Mouse (Mus musculus) urinary bladder, adult 18-20 months (tissue): ENCODE measurements around the gene Dynll1.

ENCODE experiments used
- DNase-seq, 2 experiments: peaks; one replicate each; pipeline ENCODE4 v3.0.0; 2022; ENCODE audit warnings: low spot score in 2 of 2, mixed read lengths in 2 of 2

Gene Dynll1

DNA sequence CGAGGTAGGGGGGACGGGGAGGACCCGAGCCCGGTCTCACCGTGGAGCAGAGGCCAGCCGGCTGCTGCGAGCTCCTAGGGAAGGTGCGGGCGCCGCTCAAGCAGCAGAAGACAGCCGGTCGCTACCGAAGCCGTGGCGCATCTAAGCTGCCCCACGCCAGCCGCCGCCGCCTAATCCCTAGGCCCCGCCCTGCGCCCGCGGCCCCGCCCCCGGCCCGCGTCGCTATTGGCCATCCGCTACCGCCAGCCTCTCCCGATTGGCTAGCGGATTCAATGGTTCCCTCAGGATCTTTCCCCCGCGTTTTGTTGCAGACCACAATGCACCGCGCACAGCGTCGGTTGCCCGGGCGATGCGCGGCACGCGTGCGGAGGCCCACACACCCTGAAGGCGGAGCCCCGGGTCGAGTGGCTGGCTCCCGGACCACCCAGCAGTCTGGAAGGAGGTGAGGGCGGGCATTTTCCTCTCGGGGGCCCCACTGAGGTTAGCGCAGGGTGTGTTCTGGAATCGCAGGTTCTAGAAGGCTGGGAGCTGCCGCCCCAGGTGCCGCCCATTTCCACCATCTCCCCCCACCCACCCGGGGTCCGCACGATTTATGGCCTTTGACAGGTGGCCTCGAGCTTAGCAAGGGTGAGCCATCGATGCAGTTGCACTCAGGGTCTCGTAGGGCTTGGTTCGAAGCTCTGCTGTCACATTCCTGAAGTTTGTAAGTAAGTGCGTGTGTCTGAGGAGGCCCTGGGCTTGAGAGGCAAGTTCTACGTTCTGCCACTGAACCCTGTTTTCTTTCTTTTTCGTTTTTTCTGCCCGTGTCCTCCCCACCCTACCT, at the start of gene Dynll1:
TSS of gene Dynll1 (minus strand) at position 208 of the 823 bp plus-strand sequence.
- peak; percentile 99 to 100 for DNase-seq

DNA sequence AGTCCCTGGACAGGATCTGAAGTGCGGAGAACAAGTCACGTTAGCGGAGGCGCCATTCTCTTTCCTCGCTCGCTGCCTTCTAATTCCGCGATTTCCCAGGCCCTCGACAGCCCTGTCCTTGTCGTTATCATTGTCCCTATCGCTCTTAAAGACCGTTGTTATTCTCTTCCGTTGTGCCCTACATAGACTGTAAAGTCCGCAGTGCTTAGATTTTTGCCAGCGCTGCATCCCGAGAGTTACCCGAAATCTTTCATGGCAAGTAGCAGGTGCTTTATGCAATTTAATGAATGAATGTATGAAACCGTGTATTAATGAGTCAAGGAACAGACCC, 48.4 kb upstream of the Dynll1 start:
- no peak for DNase-seq

DNA sequence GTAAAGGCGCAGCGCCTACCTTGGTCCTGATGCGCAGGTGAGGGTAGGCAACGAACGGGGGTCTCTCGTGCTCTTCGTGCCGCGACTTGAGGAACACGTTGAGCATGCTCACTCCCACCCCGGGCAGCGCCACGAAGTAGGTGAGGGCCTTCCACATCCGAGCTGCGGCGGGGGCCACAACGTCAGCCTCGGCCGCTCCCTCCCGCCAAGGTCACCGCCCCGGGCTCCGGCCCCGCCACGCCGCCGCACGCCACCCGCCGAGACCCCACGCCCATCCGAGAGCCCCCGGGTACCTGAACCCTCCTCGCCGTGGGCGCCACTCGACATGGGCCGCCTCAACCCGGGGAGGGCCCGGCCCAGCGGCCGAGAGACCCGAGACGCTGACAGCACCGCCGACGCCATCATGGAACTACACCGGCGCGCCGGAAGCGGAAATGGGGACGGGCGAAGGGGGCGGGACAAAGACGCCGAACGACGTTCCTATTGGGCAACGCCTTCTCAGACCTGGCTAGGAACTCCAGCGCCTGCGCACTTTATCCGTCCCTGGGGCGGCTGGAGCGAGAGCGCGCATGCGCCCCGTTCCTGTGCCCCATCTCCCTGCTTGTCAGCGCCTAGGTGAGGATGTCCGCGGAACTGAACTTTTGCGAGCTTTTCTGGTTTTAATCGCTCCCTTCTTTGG, 47.9 kb upstream of the Dynll1 start, which contains the start of gene Cox6a1:
TSS of gene Cox6a1 (minus strand) at position 436 of the 679 bp plus-strand sequence.
- DNase-seq: peak; percentile 96

DNA sequence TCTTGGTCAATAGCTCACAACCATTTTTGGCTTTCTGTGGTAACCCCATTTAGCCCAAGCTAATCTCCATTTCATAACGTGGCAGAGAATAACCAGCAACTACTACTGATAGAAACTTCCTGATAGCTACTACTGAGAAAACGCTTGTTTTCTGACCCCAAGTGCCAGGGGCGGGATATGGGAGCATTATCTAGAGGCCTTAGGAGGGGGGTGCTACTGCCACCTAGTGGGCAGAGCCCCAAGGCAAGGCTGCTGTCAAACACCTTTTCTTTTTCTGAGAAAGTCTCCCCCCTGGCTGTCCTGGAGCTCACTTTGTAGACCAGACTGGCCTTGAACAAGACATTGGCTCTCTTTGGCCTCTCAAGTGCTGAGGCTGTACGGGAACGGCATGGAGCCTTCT, 46.8 kb upstream of the Dynll1 start:
- DNase-seq: peak; percentile 65 to 73

DNA sequence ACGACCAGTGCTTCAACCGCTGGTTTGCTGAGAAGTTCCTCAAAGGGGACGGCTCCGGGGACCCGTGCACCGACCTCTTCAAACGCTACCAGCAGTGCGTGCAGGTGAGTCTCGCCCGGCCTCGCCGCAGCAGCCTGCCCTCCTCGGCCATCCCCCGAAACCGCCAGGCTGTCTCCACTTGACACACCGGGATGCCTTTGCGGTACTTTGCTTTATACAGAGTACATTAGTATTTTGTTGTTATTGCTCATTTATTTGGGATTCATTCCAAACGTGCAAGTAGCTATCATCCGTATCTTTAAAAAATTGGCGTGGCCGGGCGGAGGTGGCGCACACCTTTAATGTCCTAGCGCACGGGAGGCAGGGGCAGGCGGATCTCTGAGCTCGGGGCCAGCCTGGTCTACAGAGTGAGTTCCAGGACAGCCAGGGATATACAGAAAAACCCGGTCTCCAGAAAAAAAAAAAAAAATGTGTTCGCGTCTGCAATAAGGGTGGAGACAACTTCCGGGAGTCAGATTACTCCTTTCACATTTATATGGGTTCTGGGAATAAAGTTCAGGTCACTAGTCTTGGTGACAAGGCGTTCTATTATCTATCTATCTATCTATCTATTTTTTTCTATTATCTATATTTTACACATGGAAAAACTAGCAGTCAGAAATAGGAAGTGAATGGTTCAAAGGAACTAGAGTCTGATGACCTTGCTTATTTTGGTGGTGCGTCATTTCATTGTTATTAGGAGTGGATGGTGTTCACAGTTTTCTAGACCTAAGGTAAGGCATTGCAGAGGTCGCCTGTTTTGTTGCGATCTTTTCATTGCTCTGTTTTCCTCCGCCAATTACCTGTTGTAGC, 40.7 kb upstream of the Dynll1 start:
- no peak for DNase-seq

DNA sequence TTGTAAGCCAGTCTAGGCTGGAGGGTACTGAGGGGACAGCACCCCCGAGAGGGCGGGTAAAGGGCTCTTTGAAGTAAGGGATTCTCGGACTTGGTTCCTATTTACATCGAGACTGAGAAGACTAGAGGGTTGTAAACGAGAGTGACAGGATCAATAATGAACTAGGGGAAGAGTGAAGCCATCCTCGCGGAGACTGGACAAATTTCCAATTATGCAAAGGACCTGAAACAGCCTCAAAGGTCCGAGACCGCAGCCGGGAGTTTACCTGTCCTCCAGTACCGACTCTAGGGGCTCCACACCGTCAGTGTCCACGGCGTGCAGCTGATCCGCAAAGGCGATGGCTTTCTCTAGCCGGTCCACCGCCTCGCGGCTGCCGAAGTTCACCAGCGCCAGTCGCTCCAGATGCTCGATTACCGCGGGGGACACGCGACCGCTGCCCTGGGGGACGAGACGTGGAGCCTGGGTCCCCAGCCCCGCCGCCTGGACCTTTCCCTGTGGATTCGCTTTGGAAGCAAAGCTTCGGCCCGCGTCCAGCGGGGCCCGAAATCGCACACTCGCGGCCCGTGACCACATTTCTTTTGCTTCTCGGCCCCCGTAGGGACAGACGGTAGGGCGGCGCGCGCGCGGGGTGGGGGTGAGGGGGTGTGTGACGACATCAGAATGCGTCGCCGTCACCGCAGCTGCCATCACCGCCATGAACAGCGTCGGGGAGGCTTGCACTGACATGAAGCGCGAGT, 39.9 kb upstream of the Dynll1 start, which contains the start of the genes Gatc and Triap1:
TSS of gene Gatc (minus strand) at position 602 of the 737 bp plus-strand sequence.
TSS of gene Triap1 (plus strand) at position 649 of the 737 bp plus-strand sequence.
- DNase-seq: peak; percentile 77 to 86

DNA sequence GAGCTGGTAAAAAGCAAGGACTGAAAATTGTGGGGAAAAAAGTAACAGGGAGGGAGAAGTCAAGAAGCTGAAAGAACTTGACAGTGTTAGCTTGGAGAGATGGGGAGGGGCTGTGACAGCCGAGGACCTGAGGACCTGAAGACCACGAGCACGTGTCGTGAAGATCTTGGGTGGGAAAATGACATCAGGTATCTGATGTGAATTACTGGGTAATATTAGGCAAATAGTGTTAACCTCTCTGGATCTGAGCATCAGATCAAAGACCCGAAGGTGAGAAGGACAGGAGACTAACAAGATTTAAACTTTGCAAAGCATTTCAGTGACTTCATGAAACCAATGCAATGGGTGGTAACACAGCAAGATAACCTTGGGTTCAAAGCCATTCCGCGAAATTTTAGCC, 39.2 kb upstream of the Dynll1 start:
- no peak for DNase-seq

DNA sequence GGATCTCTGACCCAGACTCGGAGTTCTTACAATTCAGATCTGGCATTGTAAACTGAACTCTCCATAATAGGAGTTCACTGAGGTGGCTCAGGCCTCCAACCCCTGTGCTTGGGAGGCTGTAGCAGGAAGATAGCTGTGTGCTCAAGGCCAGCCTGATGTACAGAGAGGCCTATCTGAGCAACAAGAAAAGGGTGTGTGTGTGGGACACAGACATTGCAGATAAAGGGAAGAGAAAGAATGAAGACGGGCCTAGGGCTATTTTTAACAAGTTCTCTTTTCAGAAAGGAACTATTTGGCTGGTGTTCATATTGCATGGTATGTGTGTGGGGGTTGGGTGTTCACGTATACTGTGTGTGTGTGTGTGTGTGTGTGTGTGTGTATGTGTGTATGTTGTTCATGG, 32.8 kb upstream of the Dynll1 start:
- DNase-seq: no peak

DNA sequence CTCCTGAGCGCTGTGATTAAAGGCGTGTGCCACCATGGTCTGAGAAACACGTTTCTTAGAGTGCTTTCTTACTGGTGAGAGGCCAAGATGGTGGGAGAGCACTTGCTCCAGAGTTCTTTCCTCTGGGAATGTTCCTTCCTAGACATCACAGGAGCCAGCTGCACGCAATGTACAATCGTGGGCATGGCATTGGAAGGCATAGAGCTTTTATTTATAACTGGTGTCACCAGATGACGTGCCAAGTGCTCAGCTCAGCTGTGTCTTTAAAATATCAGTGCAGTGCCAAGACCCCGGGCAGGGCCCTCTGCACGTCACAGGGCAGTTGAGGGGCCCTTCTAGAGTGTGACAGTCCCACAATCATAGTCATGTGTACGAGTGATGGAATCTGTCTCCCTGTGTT, 30.2 kb upstream of the Dynll1 start:
- DNase-seq: no peak

DNA sequence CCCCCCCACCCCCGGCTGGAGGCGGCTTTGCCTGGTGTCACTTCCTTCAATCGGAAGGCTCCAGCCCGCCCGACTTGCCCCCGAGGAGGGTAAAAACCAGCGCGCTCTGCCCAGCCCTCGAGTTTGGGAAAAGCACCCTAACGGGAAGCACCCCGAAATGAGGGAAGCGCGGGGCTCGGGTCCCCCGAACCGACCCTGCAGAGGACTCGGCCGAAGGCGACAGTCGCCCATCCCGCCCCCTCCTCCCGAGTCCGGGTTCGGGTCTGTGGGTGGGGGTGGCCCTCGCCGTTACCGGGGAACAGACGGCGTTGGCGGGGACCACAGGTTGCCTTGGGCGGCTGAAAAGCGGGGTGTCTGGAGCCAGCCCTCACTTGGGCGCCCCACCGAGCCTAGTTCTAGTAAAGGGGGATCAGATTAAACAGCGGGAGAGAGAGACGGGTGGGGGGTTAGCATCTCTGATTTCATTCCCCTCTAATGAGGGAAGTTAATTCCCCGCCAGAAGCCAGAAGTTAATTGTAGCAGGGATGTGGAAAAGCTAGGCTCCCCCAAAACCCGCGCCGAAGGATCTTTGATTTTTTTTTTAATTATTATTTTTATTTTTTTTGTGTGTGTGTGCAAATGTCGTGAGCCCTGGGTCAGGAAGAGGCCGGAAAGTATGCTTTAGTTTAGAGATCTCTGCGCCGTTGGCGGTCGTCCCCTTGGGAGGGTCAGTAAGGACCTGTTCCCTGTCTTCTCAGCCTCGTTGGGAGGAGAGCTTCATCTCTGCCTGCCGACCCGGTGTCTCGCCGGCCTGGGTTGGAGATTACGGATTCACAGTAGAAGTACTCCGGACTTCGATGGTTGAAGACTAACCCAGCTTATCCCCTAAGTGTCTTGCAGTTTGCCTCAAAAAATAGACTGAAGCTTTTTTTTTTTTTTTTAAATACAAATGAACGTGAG, 27.1 kb upstream of the Dynll1 start:
- DNase-seq: peak in 1 of 2 experiments; percentile 25

DNA sequence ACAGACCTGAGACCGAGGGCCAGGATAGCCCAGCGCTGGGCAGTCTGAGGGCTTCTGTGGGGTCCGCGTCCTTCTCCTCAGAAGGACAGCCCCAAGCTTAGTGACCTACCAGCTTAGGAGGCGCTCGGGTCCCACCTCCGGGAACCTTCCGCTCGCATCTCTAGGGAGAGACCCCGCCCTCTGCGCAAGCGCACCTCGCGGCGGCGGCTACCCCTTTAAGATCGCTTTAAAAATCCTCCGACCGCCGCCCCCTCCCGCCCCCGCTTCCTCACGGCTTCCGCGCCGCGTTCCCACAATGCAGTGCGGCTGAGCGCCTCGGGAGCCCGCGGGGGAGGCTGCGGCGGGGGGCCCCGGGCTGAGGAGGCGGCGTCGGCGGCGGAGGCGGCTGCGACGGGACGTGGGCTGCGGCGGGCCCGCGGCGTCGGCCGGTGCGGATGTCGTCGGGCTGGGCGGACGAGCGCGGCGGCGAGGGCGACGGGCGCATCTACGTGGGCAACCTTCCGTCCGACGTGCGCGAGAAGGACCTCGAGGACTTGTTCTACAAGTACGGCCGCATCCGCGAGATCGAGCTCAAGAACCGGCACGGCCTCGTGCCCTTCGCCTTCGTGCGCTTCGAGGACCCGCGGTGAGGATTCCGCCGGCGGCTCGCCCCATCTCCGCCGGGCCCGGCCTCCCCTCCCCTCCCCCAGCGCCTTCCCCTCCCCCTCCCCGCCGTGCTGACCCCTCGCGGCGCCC, 26.2 kb upstream of the Dynll1 start, which contains the start of gene Srsf9:
TSS of gene Srsf9 (plus strand) at position 303 of the 735 bp plus-strand sequence.
- DNase-seq: peak; percentile 92 to 94

DNA sequence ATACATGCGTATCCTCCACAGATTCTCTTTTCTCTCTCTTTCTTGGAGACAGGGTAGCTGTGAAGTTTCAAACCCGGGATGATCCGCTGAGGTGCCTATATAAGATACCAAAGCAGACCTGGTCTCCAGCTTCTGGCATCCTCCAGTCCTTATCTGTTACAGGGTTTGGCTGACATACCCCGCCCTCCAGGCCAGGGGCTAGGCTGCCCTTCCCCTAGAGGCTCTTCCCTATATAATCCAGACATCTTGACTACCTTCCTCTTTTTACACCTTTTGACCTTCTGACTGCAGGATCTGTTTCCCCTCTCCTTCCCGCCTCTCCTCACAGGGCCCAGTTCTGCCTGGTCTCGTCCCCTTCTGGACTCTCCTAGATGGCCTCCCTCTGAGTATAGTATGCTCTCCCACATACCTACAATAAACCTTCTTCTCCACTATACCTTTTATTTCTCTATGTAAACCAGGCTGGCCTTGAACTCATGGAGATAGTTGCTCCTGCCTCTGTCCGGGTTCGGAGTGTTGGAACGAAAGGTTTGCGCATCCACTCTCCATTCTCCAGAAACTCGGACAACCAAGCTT, 25.5 kb upstream of the Dynll1 start:
- no peak for DNase-seq

DNA sequence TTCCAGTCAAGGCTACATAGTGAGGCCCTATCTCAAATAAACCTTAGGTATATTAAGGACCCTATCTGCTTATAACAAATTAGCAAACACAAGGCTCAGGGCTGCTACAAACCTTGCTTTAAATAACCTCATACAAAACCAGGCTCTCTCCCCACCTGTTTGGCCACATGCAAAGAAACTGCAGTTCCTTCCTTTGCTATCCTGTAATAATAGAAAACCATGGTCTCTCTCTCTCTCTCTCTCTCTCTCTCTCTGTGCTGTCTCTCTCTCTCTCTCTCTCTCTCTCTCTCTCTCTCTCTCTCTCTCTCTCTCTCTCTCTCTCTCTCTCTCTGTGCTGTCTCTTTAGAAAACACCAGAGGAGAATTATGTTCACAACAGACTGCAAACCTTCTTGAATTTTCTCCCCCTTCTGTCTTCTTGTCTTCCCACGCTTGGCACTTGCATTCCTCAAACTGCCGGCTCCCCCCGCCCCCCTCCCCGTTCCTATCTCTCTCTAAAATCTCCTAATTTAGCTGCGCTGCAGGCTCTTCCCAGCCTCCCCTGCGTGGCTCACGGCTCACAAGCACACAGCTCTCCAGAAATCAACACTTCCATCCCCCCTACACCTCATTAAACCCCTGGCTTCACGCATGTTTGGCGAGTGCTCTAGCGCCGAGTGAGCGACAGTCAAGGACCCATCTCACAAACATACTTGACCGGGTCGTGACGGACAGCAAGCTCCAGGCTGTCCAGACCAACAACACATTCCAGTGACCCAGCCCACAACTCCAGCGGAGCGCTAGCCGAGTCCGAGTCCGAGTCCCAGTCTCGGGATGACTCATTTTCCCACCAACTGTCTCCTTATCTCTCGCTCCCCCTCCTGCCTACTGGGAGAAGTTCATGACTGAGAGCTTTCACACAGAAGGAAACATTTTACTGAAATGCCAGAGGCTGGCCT, 18.5 kb upstream of the Dynll1 start:
- peak; percentile 62 to 71 for DNase-seq

DNA sequence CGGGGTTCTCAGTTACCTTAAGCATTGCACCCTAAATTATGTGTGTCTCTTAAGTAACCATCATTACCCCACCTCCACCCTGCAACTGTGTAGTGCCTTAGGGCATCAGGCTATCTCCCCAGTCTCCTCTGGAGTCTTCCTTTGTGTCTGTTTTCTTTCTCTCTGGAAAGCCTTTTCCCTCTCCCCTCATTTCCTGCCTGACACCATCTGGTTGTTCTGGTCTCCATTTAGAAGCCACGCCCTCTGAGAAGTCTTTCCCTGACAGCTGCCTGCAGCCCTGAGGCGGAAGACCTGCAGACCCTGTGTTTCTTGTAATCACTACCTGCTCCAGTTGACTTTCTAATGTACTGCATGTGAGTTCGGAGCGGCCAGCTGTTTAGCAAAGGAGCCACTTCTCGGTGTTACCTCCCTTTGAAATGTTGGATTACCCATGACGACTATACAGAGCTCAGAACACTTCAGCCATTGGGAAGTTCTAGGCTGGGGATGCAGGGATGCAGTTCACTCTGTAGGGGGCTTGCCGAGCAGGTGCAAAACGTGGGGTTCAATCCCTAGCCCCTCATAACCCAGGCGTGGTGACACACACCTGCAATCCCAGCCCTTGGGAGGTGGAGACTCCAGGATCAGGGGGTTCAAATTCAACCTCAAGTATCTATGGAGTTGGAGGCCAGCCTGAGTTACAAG, 17.0 kb upstream of the Dynll1 start:
- no peak for DNase-seq

DNA sequence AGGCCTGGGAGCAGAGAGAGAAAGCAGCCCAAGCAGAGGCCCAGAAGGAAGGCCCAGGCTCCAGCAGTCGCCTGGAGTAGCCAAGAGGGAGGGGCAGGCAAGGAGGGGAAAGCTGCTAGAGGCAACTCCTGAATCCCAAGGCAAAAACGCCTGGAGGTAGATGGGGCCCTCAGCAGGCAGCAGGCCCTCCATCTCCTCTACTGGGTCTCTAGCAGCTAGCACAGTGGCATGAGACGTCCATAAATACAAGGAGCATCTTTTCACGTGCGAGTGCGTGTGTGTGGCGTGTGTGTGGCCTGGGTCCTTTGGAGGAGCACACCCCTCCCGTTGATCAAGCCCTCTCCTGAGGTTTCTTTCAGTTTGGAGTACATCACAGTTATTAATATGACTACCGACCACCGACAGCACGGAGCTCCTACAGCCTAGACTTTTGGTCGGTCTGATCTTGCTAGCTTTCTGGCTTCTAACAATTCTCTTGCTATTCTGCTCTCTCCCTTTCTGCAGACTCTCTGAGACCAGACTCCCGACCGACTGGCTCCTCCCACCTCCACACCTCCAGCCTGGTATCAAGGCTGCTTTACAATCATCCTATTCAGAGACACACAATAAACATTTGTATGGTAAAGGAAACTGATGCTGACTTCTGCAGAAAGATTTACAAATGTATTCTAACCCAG, 16.3 kb upstream of the Dynll1 start:
- DNase-seq: no peak

DNA sequence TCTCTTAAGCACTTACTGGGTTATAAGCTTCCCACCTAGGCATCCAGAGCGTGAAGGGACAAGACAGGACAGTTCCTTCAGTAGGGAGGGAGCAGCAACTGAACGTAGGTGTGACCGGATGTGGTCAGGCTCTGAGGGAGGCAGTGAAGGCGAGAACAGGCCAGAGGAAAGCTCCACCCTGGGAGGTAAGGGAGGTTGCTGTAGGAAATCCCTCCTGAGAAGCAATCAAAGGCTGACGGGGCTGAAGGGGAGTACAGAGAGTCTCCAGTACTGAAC, 12.8 kb upstream of the Dynll1 start:
- DNase-seq: no peak
